Mouse (Mus musculus) CH12.LX (cell line): ENCODE data around the gene Zfp51.
"Not testable (repeated sequence)": the region's sequence is repeated elsewhere in the genome, so short reads cannot be mapped to it uniquely, and the experiment has no call there.

Experiments
- CHD1 ChIP-seq: IDR thresholded peaks from 2 replicates; pipeline ENCODE4 v1.6.1; 2012; ENCODE audit warnings: low read depth, low read length, improper control_type of control experiment, inconsistent platforms
- E2F4 ChIP-seq: IDR thresholded peaks from 2 replicates; pipeline ENCODE4 v1.6.1; 2011; ENCODE audit warnings: low read depth, low read length, improper control_type of control experiment; ENCODE audit not compliant: insufficient replicate concordance
- EP300 ChIP-seq: IDR thresholded peaks from 2 replicates; pipeline ENCODE4 v1.6.1; 2011; ENCODE audit warnings: low read length, improper control_type of control experiment
- IRF4 ChIP-seq: IDR thresholded peaks from 2 replicates; pipeline ENCODE4 v1.6.1; 2014; ENCODE audit warnings: low read depth, mild to moderate bottlenecking, inconsistent platforms, low read length, improper control_type of control experiment
- MAFK ChIP-seq: IDR thresholded peaks from 2 replicates; pipeline ENCODE4 v1.6.1; 2011; ENCODE audit warnings: low read length, improper control_type of control experiment; ENCODE audit not compliant: insufficient replicate concordance
- POLR2A ChIP-seq: IDR thresholded peaks from 2 replicates; pipeline ENCODE4 v1.6.1; 2011; ENCODE audit warnings: low read depth, mild to moderate bottlenecking, improper control_type of control experiment, low read length
- SMC3 ChIP-seq: IDR thresholded peaks from 2 replicates; pipeline ENCODE4 v1.6.1; 2011; ENCODE audit warnings: low read depth, low read length, improper control_type of control experiment
- TCF12 ChIP-seq: IDR thresholded peaks from 2 replicates; pipeline ENCODE4 v1.6.1; 2014; ENCODE audit warnings: low read depth, mild to moderate bottlenecking, inconsistent platforms, low read length, improper control_type of control experiment
- ZMIZ1 ChIP-seq: IDR thresholded peaks from 2 replicates; pipeline ENCODE4 v1.6.1; 2012; ENCODE audit warnings: low read depth, mild to moderate bottlenecking, inconsistent platforms, low read length, improper control_type of control experiment

DNA sequence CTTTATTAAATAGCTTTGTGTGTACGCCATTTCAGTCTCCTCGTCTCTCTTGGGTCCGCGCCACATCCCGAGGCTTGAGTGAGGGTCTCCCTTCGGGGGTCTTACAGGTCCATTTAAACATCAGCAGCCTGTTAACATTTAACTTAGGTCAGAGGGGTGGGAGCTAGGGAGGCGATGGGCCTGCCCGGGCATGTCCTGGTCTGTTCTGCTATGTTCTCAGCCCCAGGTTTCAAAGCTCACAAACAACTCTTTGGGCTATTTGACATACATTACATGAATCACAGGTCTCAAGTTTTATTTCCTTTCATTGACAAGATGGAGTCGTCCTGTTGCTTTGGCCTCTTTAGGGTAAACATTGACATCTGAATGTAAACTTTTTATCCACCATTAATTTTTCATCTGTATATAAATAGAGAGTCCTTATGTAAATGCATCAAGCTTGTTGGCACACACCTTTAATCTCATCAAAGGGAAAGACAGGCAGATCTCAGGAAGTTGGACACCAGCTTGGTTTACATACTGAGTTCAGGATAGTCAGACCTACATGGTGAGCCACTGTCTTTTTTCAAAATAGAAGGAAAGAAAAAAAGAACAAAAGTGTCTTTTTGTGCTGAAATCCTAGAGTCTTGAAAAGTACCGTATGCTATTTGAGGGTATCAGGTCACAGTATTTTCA, 28.1 kb downstream of the Zfp51 start:
- TF ChIP-seq MAFK, TCF12, E2F4, ZMIZ1, POLR2A, SMC3, CHD1, IRF4: not testable (repeated sequence)
- 0 out of 2 replicates have a peak, but pooled peaks have one; percentile 19 for TF ChIP-seq EP300
